11 mouse cellular contexts compared by ENCODE assay signal in genomic region chr14:55898947-55899346, GRCm38 (mm10). TPM values are rescaled to one million over a fixed set of nuclear protein-coding genes. Genes with fewer than 3 reads are reported as not detected.
DNase-seq lines count a peak whose midpoint lies in the region; ATAC-seq lines count a peak whose summit lies in the region.
"Had no signal": no experiment of that assay in that cellular context is flagged by ENCODE, and none has a peak within 500 bp of the region (broad histone marks: within the 10 kb centered on the region; RNA-seq: fewer than 3 reads in every experiment).

No protein-coding gene starts in this region.

- peak overlapping the region; percentile 67; the same call in 1 of the 2 replicates for H3K9ac ChIP-seq in kidney, embryonic 15.5 days
- no peak overlapping the region for H3K9ac ChIP-seq in hindbrain, embryonic 16.5 days (ENCODE audit: low read depth, low read length)
- 0 out of 2 replicates have a peak overlapping the region, but pooled peaks have one; percentile 53 for H3K9ac ChIP-seq in neural tube, embryonic 12.5 days

- peaks cover 46% of the 10 kb centered on the region for H3K36me3 ChIP-seq in kidney, embryonic 15.5 days
- peaks cover 36% of the 10 kb centered on the region for H3K36me3 ChIP-seq in hindbrain, embryonic 16.5 days (ENCODE audit: control insufficient read depth, insufficient read depth, low read length)
- H3K36me3 ChIP-seq in neural tube, embryonic 12.5 days: peaks cover 41% of the 10 kb centered on the region

- peak overlapping the region; percentile 90; the same call in 1 of the 2 replicates for H3K27ac ChIP-seq in kidney, embryonic 15.5 days
- H3K27ac ChIP-seq in hindbrain, embryonic 16.5 days (ENCODE audit: low read depth, low read length): no peak overlapping the region
- H3K27ac ChIP-seq in neural tube, embryonic 12.5 days: no peak overlapping the region

- DNase-seq in adrenal gland, adult 2 months: peak; percentile 8
- DNase-seq in adrenal gland, postnatal 36 days: no peak
- no peak for DNase-seq in kidney, adult 9 months
- DNase-seq in urinary bladder, adult 2 months (ENCODE audit: low spot score): no peak
- DNase-seq: gastrocnemius, postnatal 14 days had no signal

- no peaks in the 10 kb centered on the region for H3K27me3 ChIP-seq in kidney, embryonic 15.5 days
- no peaks in the 10 kb centered on the region for H3K27me3 ChIP-seq in hindbrain, embryonic 16.5 days (replicated peaks; ENCODE audit: control insufficient read depth, insufficient read depth, low read length)
- H3K27me3 ChIP-seq in neural tube, embryonic 12.5 days (replicated peaks): no peaks in the 10 kb centered on the region

- 89% methylated on average over 7 of the region's 7 CpGs for WGBS in kidney, embryonic 15.5 days
- WGBS in hindbrain, embryonic 16.5 days: 92% methylated on average over 7 of the region's 7 CpGs
- WGBS in neural tube, embryonic 12.5 days: 89% methylated on average over 7 of the region's 7 CpGs

- no peak overlapping the region for H3K4me3 ChIP-seq in kidney, embryonic 15.5 days (replicated peaks)
- H3K4me3 ChIP-seq in hindbrain, embryonic 16.5 days (ENCODE audit: low read length): peak overlapping the region; percentile 64; the same call in 1 of the 2 replicates
- no peak overlapping the region for H3K4me3 ChIP-seq in neural tube, embryonic 12.5 days

- peak overlapping the region; percentile 92 for H3K4me2 ChIP-seq in kidney, embryonic 15.5 days
- peak overlapping the region; percentile 86 for H3K4me2 ChIP-seq in hindbrain, embryonic 16.5 days (ENCODE audit: low read length)
- peak overlapping the region; percentile 70 for H3K4me2 ChIP-seq in neural tube, embryonic 12.5 days (replicated peaks)

- H3K4me1 ChIP-seq in kidney, embryonic 15.5 days: peaks cover 23% of the 10 kb centered on the region
- peaks cover 13% of the 10 kb centered on the region for H3K4me1 ChIP-seq in hindbrain, embryonic 16.5 days (ENCODE audit: control insufficient read depth, insufficient read depth, low read depth, low read length)
- peaks cover 14% of the 10 kb centered on the region for H3K4me1 ChIP-seq in neural tube, embryonic 12.5 days

- no peaks in the 10 kb centered on the region for H3K9me3 ChIP-seq in kidney, embryonic 15.5 days (replicated peaks)
- H3K9me3 ChIP-seq in hindbrain, embryonic 16.5 days (ENCODE audit: control insufficient read depth, low read length): no peaks in the 10 kb centered on the region
- no peaks in the 10 kb centered on the region for H3K9me3 ChIP-seq in neural tube, embryonic 12.5 days

- no peak for ATAC-seq in kidney, embryonic 15.5 days (replicated peaks; ENCODE audit: low FRiP score)
- ATAC-seq in hindbrain, embryonic 16.5 days: no peak
- no peak for ATAC-seq in neural tube, embryonic 12.5 days (ENCODE audit: low FRiP score, low read depth)
- ATAC-seq in CD4-positive, CD25-positive, alpha-beta regulatory T cell, adult 4 months: no peak

RNA-seq across cellular contexts. Expression of gene Sdr39u1, which starts 1.1 kb away (rescaled TPM):
- 10 to 100 TPM; 81.0 to 92.5 TPM for total RNA-seq in adrenal gland, adult 2 months (2021)
- polyA plus RNA-seq in adrenal gland, adult 2 months (2012; rRNA removed): 45.9 and 52.8 TPM in 2 replicates
- total RNA-seq in adrenal gland, postnatal 36 days (2021): 10 to 100 TPM; 51.6 to 73.8 TPM
- 56.6 and 63.8 TPM in 2 replicates for polyA plus RNA-seq in kidney, embryonic 15.5 days (2015; fragmentation: Nextera tagmentation; extraction: Ambion mirVana)
- polyA plus RNA-seq in hindbrain, embryonic 16.5 days (2015; fragmentation: Nextera tagmentation; extraction: Ambion mirVana): 163 and 175 TPM in 2 replicates
- 59.9 and 66.0 TPM in 2 replicates for polyA plus RNA-seq in neural tube, embryonic 12.5 days (2016; fragmentation: Nextera tagmentation; extraction: Ambion mirVana)
- polyA plus RNA-seq in CD4-positive, CD25-positive, alpha-beta regulatory T cell, adult 4 months (2017; shearing (Covaris generic)): 100 to 1,000 TPM in 1 of 2 experiments, 10 to 100 TPM in 1; 88.4 to 115 TPM
- polyA plus RNA-seq in urinary bladder, adult 2 months (2012; rRNA removed): 54.6 and 63.6 TPM in 2 replicates

RNA-seq across cellular contexts. Expression of gene Khnyn, which starts 14.2 kb away (rescaled TPM):
- total RNA-seq in adrenal gland, adult 2 months (2021): 10 to 100 TPM; 12.3 to 18.2 TPM
- polyA plus RNA-seq in adrenal gland, adult 2 months (2012; rRNA removed): 13.0 and 14.6 TPM in 2 replicates
- 10 to 100 TPM; 16.6 to 17.0 TPM for total RNA-seq in adrenal gland, postnatal 36 days (2021)
- polyA plus RNA-seq in kidney, embryonic 15.5 days (2015; fragmentation: Nextera tagmentation; extraction: Ambion mirVana): 18.0 and 19.5 TPM in 2 replicates
- polyA plus RNA-seq in hindbrain, embryonic 16.5 days (2015; fragmentation: Nextera tagmentation; extraction: Ambion mirVana): 9.1 and 11.4 TPM in 2 replicates
- polyA plus RNA-seq in neural tube, embryonic 12.5 days (2016; fragmentation: Nextera tagmentation; extraction: Ambion mirVana): 18.3 and 19.7 TPM in 2 replicates
- 10 to 100 TPM; 13.4 to 13.9 TPM for polyA plus RNA-seq in CD4-positive, CD25-positive, alpha-beta regulatory T cell, adult 4 months (2017; shearing (Covaris generic))
- polyA plus RNA-seq in urinary bladder, adult 2 months (2012; rRNA removed): 26.2 and 26.8 TPM in 2 replicates

RNA-seq across cellular contexts. Expression of gene Cbln3, which starts 14.8 kb away (rescaled TPM):
- under 1 TPM in 1 of 2 experiments, not detected in 1; 0.20 TPM for total RNA-seq in adrenal gland, adult 2 months (2021)
- 0.03 and 0.25 TPM in 2 replicates for polyA plus RNA-seq in adrenal gland, adult 2 months (2012; rRNA removed)
- total RNA-seq in adrenal gland, postnatal 36 days (2021): under 1 TPM in 1 of 2 experiments, not detected in 1; 0.13 TPM
- polyA plus RNA-seq in kidney, embryonic 15.5 days (2015; fragmentation: Nextera tagmentation; extraction: Ambion mirVana): 0.33 and 0.65 TPM in 2 replicates
- 0.35 and 0.56 TPM in 2 replicates for polyA plus RNA-seq in hindbrain, embryonic 16.5 days (2015; fragmentation: Nextera tagmentation; extraction: Ambion mirVana)
- 0.25 and 0.28 TPM in 2 replicates for polyA plus RNA-seq in neural tube, embryonic 12.5 days (2016; fragmentation: Nextera tagmentation; extraction: Ambion mirVana)
- not detected for polyA plus RNA-seq in CD4-positive, CD25-positive, alpha-beta regulatory T cell, adult 4 months (2017; shearing (Covaris generic))
- polyA plus RNA-seq in urinary bladder, adult 2 months (2012; rRNA removed): 0.22 and 0.45 TPM in 2 replicates
- total RNA-seq: neutrophil, adult 5-6 weeks had no signal

RNA-seq across cellular contexts. Expression of gene Nynrin, which starts 45.1 kb away (rescaled TPM):
- 10 to 100 TPM in 1 of 2 experiments, 1 to 10 TPM in 1; 7.2 to 16.1 TPM for total RNA-seq in adrenal gland, adult 2 months (2021)
- 5.1 and 5.3 TPM in 2 replicates for polyA plus RNA-seq in adrenal gland, adult 2 months (2012; rRNA removed)
- total RNA-seq in adrenal gland, postnatal 36 days (2021): 10 to 100 TPM in 1 of 2 experiments, 1 to 10 TPM in 1; 9.4 to 10.7 TPM
- 20.7 and 22.4 TPM in 2 replicates for polyA plus RNA-seq in kidney, embryonic 15.5 days (2015; fragmentation: Nextera tagmentation; extraction: Ambion mirVana)
- 8.4 and 13.7 TPM in 2 replicates for polyA plus RNA-seq in hindbrain, embryonic 16.5 days (2015; fragmentation: Nextera tagmentation; extraction: Ambion mirVana)
- polyA plus RNA-seq in neural tube, embryonic 12.5 days (2016; fragmentation: Nextera tagmentation; extraction: Ambion mirVana): 19.7 and 21.5 TPM in 2 replicates
- polyA plus RNA-seq in CD4-positive, CD25-positive, alpha-beta regulatory T cell, adult 4 months (2017; shearing (Covaris generic)): under 1 TPM; 0.04 to 0.11 TPM
- polyA plus RNA-seq in urinary bladder, adult 2 months (2012; rRNA removed): 6.2 and 11.2 TPM in 2 replicates

RNA-seq across cellular contexts. Expression of gene Cma1, which starts 45.5 kb away (rescaled TPM):
- total RNA-seq in adrenal gland, adult 2 months (2021): 1 to 10 TPM; 2.3 TPM
- 0.85 and 1.1 TPM in 2 replicates for polyA plus RNA-seq in adrenal gland, adult 2 months (2012; rRNA removed)
- 1 to 10 TPM; 1.9 to 2.7 TPM for total RNA-seq in adrenal gland, postnatal 36 days (2021)
- polyA plus RNA-seq in kidney, embryonic 15.5 days (2015; fragmentation: Nextera tagmentation; extraction: Ambion mirVana): 2.1 and 2.6 TPM in 2 replicates
- 2.2 TPM in 1 of 2 replicates, not detected in the other for polyA plus RNA-seq in hindbrain, embryonic 16.5 days (2015; fragmentation: Nextera tagmentation; extraction: Ambion mirVana)
- polyA plus RNA-seq in neural tube, embryonic 12.5 days (2016; fragmentation: Nextera tagmentation; extraction: Ambion mirVana): not detected in 2 replicates
- polyA plus RNA-seq in CD4-positive, CD25-positive, alpha-beta regulatory T cell, adult 4 months (2017; shearing (Covaris generic)): not detected
- polyA plus RNA-seq in urinary bladder, adult 2 months (2012; rRNA removed): 8.6 and 9.9 TPM in 2 replicates
- total RNA-seq: liver, adult 2 months had no signal
- polyA plus RNA-seq: liver, adult 2 months had no signal
